Mouse (Mus musculus) layer of hippocampus, adult 2 months (tissue): Measurements from ENCODE around the gene Kcnk18. TPM values are rescaled to one million over a fixed set of nuclear protein-coding genes. Genes with fewer than 3 reads are reported as not detected.

ENCODE experiments used
- DNase-seq, 2 experiments: peaks; one replicate each; pipeline ENCODE4 v3.0.0; 2022; ENCODE audit warnings: low spot score in 2 of 2
- H3K27ac ChIP-seq: fragments of 200-600 bp; 2 replicates; pipeline ENCODE4 v1.8.1; 2022
- H3K4me3 ChIP-seq: fragments of 200-600 bp; 2 replicates; pipeline ENCODE4 v1.8.1; 2022; ENCODE audit warnings: mild to moderate bottlenecking
- CTCF ChIP-seq: fragments of 200-600 bp; conservative IDR thresholded peaks from 2 replicates; pipeline ENCODE4 v1.8.1; 2022; ENCODE audit warnings: antibody characterized with exemption, mild to moderate bottlenecking, moderate library complexity
- total RNA-seq, 2 experiments: library from RNA; stranded (reverse); gene quantifications; 2 replicates each; pipeline ENCODE4 v1.2.3; 2021

Gene Kcnk18
- total RNA-seq, 2 experiments from 2014 or later, result not detected

- H3K27ac ChIP-seq, result no peak overlapping the region
- DNase-seq, result peak; percentile 72 to 90
- TF ChIP-seq CTCF, result peak; percentile 100
- H3K4me3 ChIP-seq, result no peak overlapping the region
These were observed 20.3 kb downstream of the Kcnk18 start for GRCm38 (mm10) chr19:59239124-59239817.

GRCm38 (mm10) chr19:59241987-59242386 lies 23.0 kb downstream of the Kcnk18 start:
- TF ChIP-seq CTCF, result no peak
- Histone ChIP-seq H3K4me3 (no peak overlapping the region), H3K27ac (no peak overlapping the region)
- DNase-seq, result no peak

GRCm38 (mm10) chr19:59243057-59243456 lies 24.0 kb downstream of the Kcnk18 start:
- DNase-seq, result no peak
- no peak overlapping the region for H3K27ac ChIP-seq
- TF ChIP-seq CTCF, result peak; percentile 55
- no peak overlapping the region for H3K4me3 ChIP-seq

- no peak for TF ChIP-seq CTCF
- no peak for DNase-seq
- H3K4me3 ChIP-seq, result no peak overlapping the region
- H3K27ac ChIP-seq, result no peak overlapping the region
These were observed 29.1 kb downstream of the Kcnk18 start for GRCm38 (mm10) chr19:59248144-59248543.

DNA sequence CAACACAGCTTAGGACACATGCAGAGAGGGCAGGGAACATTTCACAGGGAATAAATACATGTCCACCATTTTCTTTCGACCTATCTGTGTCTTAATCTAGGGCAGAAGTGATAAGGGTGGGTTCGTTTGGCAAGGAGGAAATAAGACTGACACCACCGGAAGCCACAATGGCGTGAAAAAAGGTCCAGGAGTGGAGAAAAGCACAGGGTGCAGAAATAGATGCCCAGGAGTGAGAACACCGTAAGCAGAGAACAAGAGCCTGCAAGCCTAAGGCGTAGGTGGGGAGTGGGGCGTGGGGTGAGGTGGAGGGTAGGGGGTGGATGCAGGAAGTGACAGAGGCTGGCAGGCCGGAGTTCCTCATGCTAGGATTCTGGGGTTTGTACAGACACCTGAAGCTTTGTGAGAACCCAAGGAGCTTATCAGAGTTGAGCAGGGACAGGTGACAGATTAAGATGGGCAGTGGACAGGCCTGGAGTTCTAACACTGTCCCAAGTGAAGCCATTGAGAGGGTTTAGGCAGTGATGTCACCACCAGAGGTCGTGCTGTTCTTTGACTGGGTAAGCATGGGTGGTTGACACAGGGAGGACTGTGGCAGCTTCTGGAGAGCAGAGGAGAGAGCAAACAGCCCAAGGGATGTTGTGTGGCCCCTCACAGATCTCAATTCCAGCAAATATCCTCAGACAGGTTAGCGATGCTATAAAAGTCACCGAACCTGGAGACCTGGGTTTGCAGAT lies 29.7 kb downstream of the Kcnk18 start:
- Histone ChIP-seq H3K4me3 (no peak overlapping the region), H3K27ac (no peak overlapping the region)
- peak; percentile 43 for TF ChIP-seq CTCF
- no peak for DNase-seq

- no peak for TF ChIP-seq CTCF
- H3K4me3 ChIP-seq, result no peak overlapping the region
- H3K27ac ChIP-seq, result no peak overlapping the region
- no peak for DNase-seq
These were observed 33.6 kb downstream of the Kcnk18 start for GRCm38 (mm10) chr19:59252651-59253050.

- no peak overlapping the region for H3K27ac ChIP-seq
- no peak for DNase-seq
- no peak for TF ChIP-seq CTCF
- no peak overlapping the region for H3K4me3 ChIP-seq
These were observed 40.6 kb downstream of the Kcnk18 start for GRCm38 (mm10) chr19:59259633-59260032.

GRCm38 (mm10) chr19:59260718-59261442 lies 41.9 kb downstream of the Kcnk18 start, which contains the start of gene Slc18a2:
Gene Slc18a2 (plus strand): TSS chr19:59260896.
- no peak for DNase-seq
- TF ChIP-seq CTCF, result no peak
- no peak within 1 kb of the TSS for H3K27ac ChIP-seq
- peak within 1 kb of the TSS; percentile 41 for H3K4me3 ChIP-seq

DNA sequence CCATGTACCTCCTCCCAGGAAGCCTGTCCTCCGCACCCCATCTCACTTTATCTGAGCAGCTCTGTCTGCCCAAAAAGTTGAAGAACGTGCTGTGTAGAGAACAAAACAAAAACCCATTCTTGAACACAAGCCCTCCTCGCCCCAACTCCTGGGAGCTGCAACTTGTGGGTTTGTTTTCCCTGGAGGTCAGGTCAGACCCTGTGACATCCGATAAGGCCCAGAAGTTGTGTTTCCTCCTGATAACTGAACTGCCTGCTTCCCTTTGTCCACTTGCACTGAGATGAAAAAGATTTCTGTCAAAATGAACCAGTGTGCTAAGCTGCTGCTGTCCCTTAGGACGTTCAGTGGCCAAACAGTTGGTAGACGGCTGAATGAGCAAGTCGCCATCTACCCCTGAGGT lies 42.6 kb downstream of the Kcnk18 start:
- H3K4me3 ChIP-seq, result no peak overlapping the region
- no peak overlapping the region for H3K27ac ChIP-seq
- no peak for DNase-seq
- TF ChIP-seq CTCF, result no peak

DNA sequence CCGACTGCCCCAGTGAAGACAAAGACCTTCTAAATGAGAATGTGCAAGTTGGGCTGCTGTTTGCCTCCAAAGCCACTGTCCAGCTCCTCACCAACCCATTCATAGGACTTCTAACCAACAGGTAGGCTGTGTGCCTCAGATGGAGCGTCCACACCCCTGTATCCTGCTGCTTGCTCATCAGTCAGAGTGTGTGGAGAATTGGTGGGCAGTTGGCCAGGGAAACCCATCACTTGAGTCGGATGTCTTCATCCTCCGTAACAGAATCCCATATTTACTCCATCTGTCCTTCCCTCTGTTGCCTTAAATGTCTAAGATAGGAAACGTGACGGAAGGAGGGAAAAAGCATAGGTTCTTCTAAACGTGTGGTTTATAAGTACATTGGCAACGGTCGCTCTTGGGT lies 44.2 kb downstream of the Kcnk18 start:
- H3K4me3 ChIP-seq, result no peak overlapping the region
- DNase-seq, result peak; percentile 23 to 24
- no peak for TF ChIP-seq CTCF
- no peak overlapping the region for H3K27ac ChIP-seq

DNA sequence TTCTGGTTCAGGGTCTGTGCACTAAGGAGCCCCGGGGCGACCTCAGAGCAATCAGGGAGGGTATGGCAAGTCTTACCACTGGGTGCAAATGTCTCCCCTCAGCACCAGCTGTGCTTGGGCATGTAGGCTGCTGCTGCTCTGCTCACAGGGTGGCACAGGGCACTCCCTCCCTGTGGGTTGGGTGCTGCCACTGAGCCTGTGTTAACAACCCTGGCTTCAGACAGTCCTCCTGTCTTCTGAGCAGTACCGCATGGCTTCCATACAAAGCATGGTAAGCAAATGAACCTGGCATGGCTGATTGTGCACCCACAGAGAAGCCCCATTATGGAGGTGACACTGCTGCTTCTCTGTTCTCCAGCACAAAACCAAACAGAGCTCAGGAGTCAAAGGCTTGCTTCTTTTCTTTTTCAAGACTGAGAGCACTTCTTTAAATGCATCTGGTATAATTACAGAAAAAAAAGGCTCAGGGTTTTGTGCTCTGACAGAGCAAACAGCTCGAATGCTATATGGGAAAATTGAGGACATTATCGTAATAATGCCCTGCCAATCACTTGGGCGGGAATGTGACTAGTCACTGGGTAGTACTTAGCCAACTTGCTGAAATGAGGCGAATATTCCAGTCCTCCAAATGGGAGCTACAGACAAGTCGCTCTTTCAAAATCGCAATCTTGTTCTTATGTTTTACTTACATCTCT lies 46.0 kb downstream of the Kcnk18 start:
- DNase-seq, result no peak
- H3K27ac ChIP-seq, result no peak overlapping the region
- no peak for TF ChIP-seq CTCF

DNA sequence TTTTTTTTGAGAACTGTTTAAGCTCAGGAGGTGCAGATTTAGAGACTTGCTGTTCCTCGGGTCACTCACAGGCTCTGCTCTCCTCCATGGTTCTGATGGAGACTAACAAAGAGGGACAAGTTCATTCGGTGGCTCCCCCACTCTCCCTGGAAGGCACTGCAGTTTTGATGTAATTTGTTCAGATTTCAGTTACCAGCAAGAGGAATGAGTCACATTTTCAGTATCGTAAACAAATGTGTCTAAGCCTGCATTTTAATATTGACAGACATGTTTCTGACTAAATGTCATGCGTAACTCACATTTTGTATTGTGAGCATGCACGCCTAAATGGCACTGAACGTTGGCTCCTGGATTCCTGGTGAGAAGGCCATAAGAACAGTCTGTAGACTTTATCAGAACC lies 46.9 kb downstream of the Kcnk18 start:
- Histone ChIP-seq H3K4me3 (no peak overlapping the region), H3K27ac (no peak overlapping the region)
- peak; percentile 33 for TF ChIP-seq CTCF
- DNase-seq, result peak in 1 of 2 experiments; percentile 32

More for the DNA sequence above, 46.0 kb downstream of the Kcnk18 start:
- no peak overlapping the region for H3K4me3 ChIP-seq
